Mouse (Mus musculus): Measurements from ENCODE around the gene Gm6370. TPM values are rescaled to one million over a fixed set of nuclear protein-coding genes. Genes with fewer than 3 reads are reported as not detected.
"Not testable (repeated sequence)": the region's sequence is repeated elsewhere in the genome, so short reads cannot be mapped to it uniquely, and the experiment has no call there.

Gm6370 gene
- total and polyA plus RNA-seq, 3 experiments: not detected

DNA sequence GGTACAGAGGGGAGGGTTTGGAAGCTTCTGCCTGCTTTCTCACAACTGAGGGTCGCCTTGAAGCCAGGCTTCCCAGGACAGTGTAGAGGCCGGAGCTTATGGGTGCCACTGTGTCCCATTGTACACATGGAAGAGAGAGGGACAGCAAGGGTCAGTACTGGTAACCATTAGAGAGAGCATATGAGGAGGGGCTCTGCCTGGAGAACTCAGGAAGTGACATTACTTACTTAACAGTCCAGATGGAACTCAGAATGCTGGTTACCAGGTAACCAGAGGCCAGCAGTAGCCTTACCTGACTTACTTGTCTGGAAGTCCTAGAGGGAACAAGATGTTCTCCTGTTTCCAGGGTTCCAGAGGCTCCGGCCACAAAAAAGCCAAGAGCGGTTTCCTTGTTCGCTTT is 22.7 kb downstream of the Gm6370 start, which contains the start of gene Gm3402:
Gene Gm3402 (plus strand): TSS at position 301 of the 400 bp plus-strand sequence.
- dilution Hi-C loops (cut with MboI; ENCODE audit: extremely low pct_ligation_motif_present, extremely low pct_unique_long_range_greater_than_20kb, low sequenced_read_pairs); H3K4me1 ChIP-seq (ENCODE audit: control insufficient read depth in 1 of 2, insufficient read depth in 2 of 2); H3K4me3 ChIP-seq (replicated peaks in 1 of 3; ENCODE audit: low read depth in 2 of 3, low read length in 2 of 3, poor library complexity in 1 of 3); H3K79me2 ChIP-seq (replicated peaks; ENCODE audit: control insufficient read depth, extremely low read depth, insufficient read depth, poor library complexity, severe bottlenecking); H3K9me3 ChIP-seq (replicated peaks; ENCODE audit: low read length); H3K27ac ChIP-seq (ENCODE audit: insufficient read depth, low read depth); H3K36me3 ChIP-seq (replicated peaks in 1 of 2; ENCODE audit: control insufficient read depth in 1 of 2, insufficient read depth in 1 of 2, low read length in 1 of 2); in situ Hi-C loops (cut with MboI; ENCODE audit: low pct_ligation_motif_present, low pct_unique_long_range_greater_than_20kb, low sequenced_read_pairs); H3K4me2 ChIP-seq (ENCODE audit: insufficient read depth, low read depth, poor library complexity, severe bottlenecking); H3K9ac ChIP-seq (ENCODE audit: insufficient read depth, low read depth); DNase-seq (ENCODE audit: extremely low read depth); H3K27me3 ChIP-seq (replicated peaks): not testable (repeated sequence)

DNA sequence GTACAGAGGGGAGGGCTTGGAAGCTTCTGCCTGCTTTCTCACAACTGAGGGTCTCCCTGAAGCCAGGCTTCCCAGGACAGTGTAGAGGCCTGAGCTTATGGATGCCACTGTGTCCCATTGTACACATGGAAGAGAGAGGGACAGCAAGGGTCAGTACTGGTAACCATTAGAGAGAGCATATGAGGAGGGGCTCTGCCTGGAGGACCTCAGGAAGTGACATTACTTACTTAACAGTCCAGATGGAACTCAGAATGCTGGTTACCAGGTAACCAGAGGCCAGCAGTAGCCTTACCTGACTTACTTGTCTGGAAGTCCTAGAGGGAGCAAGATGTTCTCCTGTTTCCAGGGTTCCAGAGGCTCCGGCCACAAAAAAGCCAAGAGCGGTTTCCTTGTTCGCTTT is 34.3 kb downstream of the Gm6370 start, which contains the start of gene Gm3404:
Gene Gm3404 (plus strand): TSS at position 301 of the 400 bp plus-strand sequence.
- DNase-seq (ENCODE audit: extremely low read depth); H3K27me3 ChIP-seq (replicated peaks); H3K36me3 ChIP-seq (replicated peaks in 1 of 2; ENCODE audit: control insufficient read depth in 1 of 2, insufficient read depth in 1 of 2, low read length in 1 of 2); dilution Hi-C loops (cut with MboI; ENCODE audit: extremely low pct_ligation_motif_present, extremely low pct_unique_long_range_greater_than_20kb, low sequenced_read_pairs); H3K4me1 ChIP-seq (ENCODE audit: control insufficient read depth in 1 of 2, insufficient read depth in 2 of 2); H3K9me3 ChIP-seq (replicated peaks; ENCODE audit: low read length); H3K79me2 ChIP-seq (replicated peaks; ENCODE audit: control insufficient read depth, extremely low read depth, insufficient read depth, poor library complexity, severe bottlenecking); H3K4me2 ChIP-seq (ENCODE audit: insufficient read depth, low read depth, poor library complexity, severe bottlenecking); in situ Hi-C loops (cut with MboI; ENCODE audit: low pct_ligation_motif_present, low pct_unique_long_range_greater_than_20kb, low sequenced_read_pairs); H3K9ac ChIP-seq (ENCODE audit: insufficient read depth, low read depth); H3K27ac ChIP-seq (ENCODE audit: insufficient read depth, low read depth); H3K4me3 ChIP-seq (replicated peaks in 1 of 3; ENCODE audit: low read depth in 2 of 3, low read length in 2 of 3, poor library complexity in 1 of 3): not testable (repeated sequence)

DNA sequence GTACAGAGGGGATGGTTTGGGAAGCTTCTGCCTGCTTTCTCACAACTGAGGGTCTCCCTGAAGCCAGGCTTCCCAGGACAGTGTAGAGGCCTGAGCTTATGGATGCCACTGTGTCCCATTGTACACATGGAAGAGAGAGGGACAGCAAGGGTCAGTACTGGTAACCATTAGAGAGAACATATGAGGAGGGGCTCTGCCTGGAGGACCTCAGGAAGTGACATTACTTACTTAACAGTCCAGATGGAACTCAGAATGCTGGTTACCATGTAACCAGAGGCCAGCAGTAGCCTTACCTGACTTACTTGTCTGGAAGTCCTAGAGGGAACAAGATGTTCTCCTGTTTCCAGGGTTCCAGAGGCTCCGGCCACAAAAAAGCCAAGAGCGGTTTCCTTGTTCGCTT is 46.2 kb downstream of the Gm6370 start, which contains the start of gene Gm3409:
Gene Gm3409 (plus strand): TSS at position 301 of the 400 bp plus-strand sequence.
- dilution Hi-C loops (cut with MboI; ENCODE audit: extremely low pct_ligation_motif_present, extremely low pct_unique_long_range_greater_than_20kb, low sequenced_read_pairs); H3K4me1 ChIP-seq (ENCODE audit: control insufficient read depth in 1 of 2, insufficient read depth in 2 of 2); in situ Hi-C loops (cut with MboI; ENCODE audit: low pct_ligation_motif_present, low pct_unique_long_range_greater_than_20kb, low sequenced_read_pairs); H3K4me3 ChIP-seq (replicated peaks in 1 of 3; ENCODE audit: low read depth in 2 of 3, low read length in 2 of 3, poor library complexity in 1 of 3); H3K36me3 ChIP-seq (replicated peaks in 1 of 2; ENCODE audit: control insufficient read depth in 1 of 2, insufficient read depth in 1 of 2, low read length in 1 of 2); H3K27ac ChIP-seq (ENCODE audit: insufficient read depth, low read depth); DNase-seq (ENCODE audit: extremely low read depth); H3K9me3 ChIP-seq (replicated peaks; ENCODE audit: low read length); H3K79me2 ChIP-seq (replicated peaks; ENCODE audit: control insufficient read depth, extremely low read depth, insufficient read depth, poor library complexity, severe bottlenecking); H3K4me2 ChIP-seq (ENCODE audit: insufficient read depth, low read depth, poor library complexity, severe bottlenecking); H3K9ac ChIP-seq (ENCODE audit: insufficient read depth, low read depth); H3K27me3 ChIP-seq (replicated peaks): not testable (repeated sequence)

Other genes starting within 250 kb of the Gm6370 start
- not detected in 2 replicates for gene Wasf3, start 106.4 kb upstream of the Gm6370 start, total RNA-seq (2012; rRNA removed)
- gene Wasf3, start 106.4 kb upstream of the Gm6370 start, total RNA-seq (2014; rRNA removed): not detected in 2 replicates
- gene Wasf3, start 106.4 kb upstream of the Gm6370 start, polyA plus RNA-seq (2012; ENCODE audit: insufficient read length, low read depth): not detected in 2 replicates
- gene Gm6408, start 9.4 kb upstream of the Gm6370 start, total RNA-seq (2012; rRNA removed): not detected in 2 replicates
- not detected in 2 replicates for gene Gm6408, start 9.4 kb upstream of the Gm6370 start, total RNA-seq (2014; rRNA removed)
- gene Gm6408, start 9.4 kb upstream of the Gm6370 start, polyA plus RNA-seq (2012; ENCODE audit: insufficient read length, low read depth): not detected in 2 replicates
- not detected in 2 replicates for gene 4930449I24Rik, start 11.0 kb downstream of the Gm6370 start, total RNA-seq (2012; rRNA removed)
- gene 4930449I24Rik, start 11.0 kb downstream of the Gm6370 start, total RNA-seq (2014; rRNA removed): not detected in 2 replicates
- gene 4930449I24Rik, start 11.0 kb downstream of the Gm6370 start, polyA plus RNA-seq (2012; ENCODE audit: insufficient read length, low read depth): not detected in 2 replicates
- not detected in 2 replicates for gene Gm3402, start 22.8 kb downstream of the Gm6370 start, total RNA-seq (2012; rRNA removed)
- not detected in 2 replicates for gene Gm3402, start 22.8 kb downstream of the Gm6370 start, total RNA-seq (2014; rRNA removed)
- not detected in 2 replicates for gene Gm3402, start 22.8 kb downstream of the Gm6370 start, polyA plus RNA-seq (2012; ENCODE audit: insufficient read length, low read depth)
- gene Gm3404, start 34.4 kb downstream of the Gm6370 start, total RNA-seq (2012; rRNA removed): not detected in 2 replicates
- not detected in 2 replicates for gene Gm3404, start 34.4 kb downstream of the Gm6370 start, total RNA-seq (2014; rRNA removed)
- gene Gm3404, start 34.4 kb downstream of the Gm6370 start, polyA plus RNA-seq (2012; ENCODE audit: insufficient read length, low read depth): not detected in 2 replicates
- not detected in 2 replicates for gene Gm3409, start 46.3 kb downstream of the Gm6370 start, total RNA-seq (2012; rRNA removed)
- gene Gm3409, start 46.3 kb downstream of the Gm6370 start, total RNA-seq (2014; rRNA removed): not detected in 2 replicates
- not detected in 2 replicates for gene Gm3409, start 46.3 kb downstream of the Gm6370 start, polyA plus RNA-seq (2012; ENCODE audit: insufficient read length, low read depth)
- gene Gm3415, start 64.8 kb downstream of the Gm6370 start, total RNA-seq (2012; rRNA removed): not detected in 2 replicates
- not detected in 2 replicates for gene Gm3415, start 64.8 kb downstream of the Gm6370 start, total RNA-seq (2014; rRNA removed)
- gene Gm3415, start 64.8 kb downstream of the Gm6370 start, polyA plus RNA-seq (2012; ENCODE audit: insufficient read length, low read depth): not detected in 2 replicates
- gene Gpr12, start 93.9 kb downstream of the Gm6370 start, total RNA-seq (2012; rRNA removed): not detected in 2 replicates
- not detected in 2 replicates for gene Gpr12, start 93.9 kb downstream of the Gm6370 start, total RNA-seq (2014; rRNA removed)
- not detected in 2 replicates for gene Gpr12, start 93.9 kb downstream of the Gm6370 start, polyA plus RNA-seq (2012; ENCODE audit: insufficient read length, low read depth)

All from CH12.LX (cell line).